Mouse (Mus musculus) cortical plate, adult 2 months (tissue): ENCODE data around the gene Rps16.

ENCODE experiments used
- CTCF ChIP-seq: fragments of 200-500 bp; IDR thresholded peaks from 2 replicates; pipeline ENCODE4 v1.5.1; 2011; ENCODE audit warnings: mild to moderate bottlenecking, control low read depth, low read length; ENCODE audit not compliant: insufficient read depth; ENCODE audit errors: extremely low read depth
- POLR2A ChIP-seq: fragments of 200-500 bp; IDR thresholded peaks from 2 replicates; pipeline ENCODE4 v1.6.1; 2011; ENCODE audit warnings: mild to moderate bottlenecking, low read length, control low read depth; ENCODE audit not compliant: insufficient read depth; ENCODE audit errors: extremely low read depth

DNA sequence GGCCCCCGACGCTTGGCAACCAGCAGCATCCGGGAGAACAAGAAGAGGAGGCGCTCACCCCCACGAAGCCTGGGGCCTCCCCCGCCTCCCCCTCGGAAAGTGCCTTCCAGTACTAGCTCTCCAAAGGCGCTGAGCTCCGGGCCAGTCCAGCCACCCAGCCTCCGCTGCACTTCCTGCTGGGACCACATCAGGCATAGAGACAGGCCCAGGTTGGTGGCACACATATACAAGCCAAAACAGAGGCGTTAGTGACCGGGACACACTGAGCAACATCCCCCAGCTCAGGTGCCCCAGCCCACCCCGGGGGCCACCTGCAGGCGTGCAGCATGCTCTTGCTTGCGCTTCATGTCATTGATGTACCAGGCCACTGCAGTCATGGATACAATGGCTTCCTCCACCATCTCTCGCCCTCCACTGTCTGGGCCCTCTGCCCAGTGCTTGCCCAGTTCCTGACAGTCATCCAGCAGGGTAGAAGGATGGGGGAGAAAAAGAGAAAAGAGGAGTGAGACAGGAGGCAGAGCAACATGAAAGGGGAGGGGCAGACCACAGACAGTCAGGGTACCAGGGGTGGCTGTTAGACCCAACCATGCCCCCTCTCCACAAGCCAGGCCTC, 17.3 kb downstream of the Rps16 start:
- TF ChIP-seq CTCF (no peak), POLR2A (no peak)
